Mouse (Mus musculus) brain, embryonic 14.5 days (tissue): Measurements from ENCODE around the gene Gatad2a.

Experiments used
- CTCF ChIP-seq: fragments of 200-500 bp; IDR thresholded peaks from 2 replicates; pipeline ENCODE4 v1.5.1; 2012; ENCODE audit warnings: inconsistent platforms, mild to moderate bottlenecking, moderate library complexity, borderline replicate concordance; ENCODE audit not compliant: insufficient read depth, insufficient read length; ENCODE audit errors: extremely low read depth
- POLR2A ChIP-seq: fragments of 200-500 bp; IDR thresholded peaks from 2 replicates; pipeline ENCODE4 v1.6.1; 2012; ENCODE audit warnings: mild to moderate bottlenecking, inconsistent platforms, borderline replicate concordance; ENCODE audit not compliant: poor library complexity, insufficient read depth, insufficient read length, severe bottlenecking; ENCODE audit errors: extremely low read depth

GRCm38 (mm10) chr8:69902163-69903062 is 93.8 kb downstream of the Gatad2a start, which contains the start of the genes Tssk6, Ndufa13 and Yjefn3:
- TF ChIP-seq CTCF (no peak), POLR2A (no peak)
